Mouse (Mus musculus): Measurements from ENCODE around the gene Msrb3.
"Not testable (repeated sequence)": the region's sequence is repeated elsewhere in the genome, so short reads cannot be mapped to it uniquely, and the experiment has no call there.

Msrb3 gene

DNA sequence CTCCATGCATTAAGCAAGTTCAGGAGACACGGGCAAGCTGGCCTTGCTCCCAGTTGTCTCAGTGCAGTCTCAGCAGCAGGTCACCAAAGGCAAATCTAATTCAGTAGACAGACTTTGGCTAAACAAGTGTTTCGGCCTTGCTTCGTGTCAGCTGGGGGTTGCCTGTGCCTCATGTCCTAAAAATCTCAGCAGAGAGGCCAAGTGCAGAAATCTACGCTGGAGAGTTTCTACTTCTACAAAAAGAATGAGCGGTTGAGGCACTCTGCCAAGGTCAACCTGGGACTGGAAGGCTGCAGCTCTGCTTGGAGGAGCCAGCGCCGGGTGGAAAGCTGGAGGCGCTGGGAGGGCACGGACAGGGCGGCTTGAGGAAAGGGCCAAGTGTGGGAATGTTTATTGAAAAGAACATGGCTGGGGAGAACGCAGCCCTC, 147.6 kb downstream of the Msrb3 start:
- DNase-seq (ENCODE audit: low read depth, low spot score): no peak

DNA sequence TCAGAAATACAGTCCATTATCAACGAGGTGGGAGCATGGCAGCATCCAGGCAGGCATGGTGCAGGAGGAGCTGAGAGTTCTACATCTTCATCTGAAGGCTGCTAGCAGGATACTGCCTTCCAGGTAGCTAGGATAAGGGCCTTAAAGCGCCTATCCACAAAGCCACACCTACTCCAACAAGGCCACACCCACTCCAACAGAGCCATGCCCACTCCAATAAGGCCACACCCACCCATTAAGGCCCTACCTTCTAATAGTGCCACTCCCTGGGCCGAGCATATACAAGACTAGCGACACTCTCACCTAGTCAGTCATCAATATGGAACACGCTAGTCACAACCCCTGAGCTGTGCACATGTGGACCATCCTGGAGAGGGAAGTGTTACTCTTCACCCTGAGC, 149.3 kb downstream of the Msrb3 start:
- not testable (repeated sequence) for DNase-seq (ENCODE audit: low read depth, low spot score)

DNA sequence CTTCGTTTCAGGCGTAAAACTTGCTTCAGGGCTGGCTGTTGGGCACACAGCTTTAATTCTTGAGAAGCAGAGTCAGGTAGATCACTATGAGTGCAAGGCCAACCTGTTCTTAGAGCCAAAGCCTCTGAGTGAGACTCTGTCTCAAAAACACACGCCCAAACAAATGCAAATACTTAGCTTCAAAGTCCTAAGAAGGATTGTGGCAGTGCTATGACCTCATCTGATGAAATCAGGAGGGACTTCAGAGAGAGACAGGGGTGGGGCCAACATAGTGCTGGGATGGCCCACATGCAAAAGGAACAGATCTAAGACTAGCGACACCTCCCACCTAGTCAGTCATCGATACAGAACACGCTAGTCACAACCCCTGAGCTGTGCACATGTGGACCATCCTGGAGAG, 150.7 kb downstream of the Msrb3 start:
- DNase-seq (ENCODE audit: low read depth, low spot score): no peak

DNA sequence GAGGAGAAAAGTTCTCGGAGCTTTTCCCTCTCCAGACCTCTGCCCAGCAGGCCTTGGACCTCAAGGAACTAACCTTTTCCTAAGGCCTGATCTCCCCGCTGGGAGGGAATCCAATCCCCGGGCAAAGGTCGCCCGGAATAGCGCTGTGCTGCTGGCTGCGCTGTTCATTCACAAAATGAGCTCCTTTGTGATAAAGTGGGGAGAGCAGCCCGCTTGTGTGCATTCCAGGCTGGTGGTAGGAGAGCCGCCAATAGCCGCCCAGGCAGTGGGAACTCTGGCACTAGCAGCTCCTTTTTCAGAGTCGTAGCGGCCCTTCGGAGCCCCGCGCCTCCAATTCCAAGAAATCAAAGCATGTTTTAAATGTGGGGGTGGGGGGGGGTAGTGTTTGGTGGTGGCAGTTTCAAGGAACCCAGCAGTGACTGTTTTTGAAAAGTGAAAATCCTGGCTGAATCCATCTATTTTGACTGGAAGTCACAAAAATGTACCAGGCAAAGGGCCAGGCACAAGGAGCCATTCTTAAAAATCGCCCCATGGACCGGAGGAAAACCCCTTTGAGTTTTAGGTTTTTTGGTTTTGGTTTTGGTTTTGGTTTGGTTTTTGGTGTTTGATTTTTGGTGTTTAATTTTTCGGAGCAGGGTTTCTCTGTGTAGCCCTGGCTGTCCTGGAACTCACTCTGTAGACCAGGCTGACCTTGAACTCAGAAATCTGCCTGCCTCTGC, 153.6 kb downstream of the Msrb3 start:
- no peak for DNase-seq (ENCODE audit: low read depth, low spot score)

DNA sequence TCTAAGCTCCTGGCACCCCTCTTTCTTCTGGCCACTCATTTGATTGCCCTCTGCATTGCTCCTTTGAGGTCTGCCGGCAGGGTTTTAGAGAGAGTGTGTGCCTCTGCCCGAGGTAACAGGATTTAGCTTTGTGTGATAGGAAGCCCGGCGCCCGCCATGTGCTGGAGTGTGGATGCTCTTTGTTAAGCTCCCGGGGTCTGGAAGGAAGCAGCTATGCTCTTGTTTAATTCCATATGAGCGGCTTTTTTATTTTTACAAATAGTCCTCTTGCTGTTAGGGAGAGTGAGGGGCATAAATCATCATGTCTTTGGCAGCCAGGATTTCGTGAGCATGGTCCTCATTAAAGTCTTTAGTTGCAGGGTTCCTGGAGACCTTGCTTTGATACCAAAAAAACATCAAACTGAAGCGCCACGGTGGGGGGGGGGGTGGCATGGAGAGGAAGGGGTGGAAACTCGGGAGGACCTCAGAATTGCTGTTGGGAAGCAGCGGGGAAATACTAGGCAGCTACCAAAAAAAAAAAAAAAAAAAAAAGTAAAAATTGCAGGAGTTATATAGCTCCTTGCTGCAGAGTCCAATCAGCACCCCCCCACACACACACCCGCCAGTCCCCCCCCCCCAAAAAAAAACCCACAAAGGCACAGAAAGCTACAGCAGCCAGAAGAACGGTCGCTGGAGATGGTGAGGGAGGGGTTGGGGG, 154.3 kb downstream of the Msrb3 start:
- DNase-seq (ENCODE audit: low read depth, low spot score): no peak

DNA sequence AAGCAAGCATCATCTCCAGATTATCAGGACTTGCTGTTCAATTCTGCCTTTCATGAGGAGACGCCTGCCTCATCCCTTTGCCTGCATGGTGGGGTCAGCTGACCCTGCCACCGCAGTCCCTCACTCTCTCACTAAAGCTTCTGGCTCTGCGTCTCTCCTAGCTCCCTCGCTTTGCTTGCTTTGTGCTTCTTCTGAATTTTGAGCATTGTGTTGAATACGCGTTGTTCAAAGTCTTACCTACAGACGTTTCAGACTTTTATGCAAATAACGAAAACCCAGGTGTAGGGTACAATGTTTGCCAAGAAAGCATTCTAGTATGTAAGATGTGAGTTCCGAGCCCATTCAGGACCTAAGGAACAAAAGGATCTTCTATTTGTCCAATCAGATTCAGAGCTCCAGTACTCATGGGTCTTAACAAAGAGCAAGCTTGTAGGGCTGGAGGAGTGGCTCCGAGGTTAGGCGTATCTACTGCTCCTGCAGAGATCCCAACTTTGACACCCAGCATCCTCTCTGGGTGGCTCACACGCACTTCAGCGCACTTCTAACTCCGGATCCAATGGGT, 162.3 kb downstream of the Msrb3 start:
- DNase-seq (ENCODE audit: low read depth, low spot score): no peak

DNA sequence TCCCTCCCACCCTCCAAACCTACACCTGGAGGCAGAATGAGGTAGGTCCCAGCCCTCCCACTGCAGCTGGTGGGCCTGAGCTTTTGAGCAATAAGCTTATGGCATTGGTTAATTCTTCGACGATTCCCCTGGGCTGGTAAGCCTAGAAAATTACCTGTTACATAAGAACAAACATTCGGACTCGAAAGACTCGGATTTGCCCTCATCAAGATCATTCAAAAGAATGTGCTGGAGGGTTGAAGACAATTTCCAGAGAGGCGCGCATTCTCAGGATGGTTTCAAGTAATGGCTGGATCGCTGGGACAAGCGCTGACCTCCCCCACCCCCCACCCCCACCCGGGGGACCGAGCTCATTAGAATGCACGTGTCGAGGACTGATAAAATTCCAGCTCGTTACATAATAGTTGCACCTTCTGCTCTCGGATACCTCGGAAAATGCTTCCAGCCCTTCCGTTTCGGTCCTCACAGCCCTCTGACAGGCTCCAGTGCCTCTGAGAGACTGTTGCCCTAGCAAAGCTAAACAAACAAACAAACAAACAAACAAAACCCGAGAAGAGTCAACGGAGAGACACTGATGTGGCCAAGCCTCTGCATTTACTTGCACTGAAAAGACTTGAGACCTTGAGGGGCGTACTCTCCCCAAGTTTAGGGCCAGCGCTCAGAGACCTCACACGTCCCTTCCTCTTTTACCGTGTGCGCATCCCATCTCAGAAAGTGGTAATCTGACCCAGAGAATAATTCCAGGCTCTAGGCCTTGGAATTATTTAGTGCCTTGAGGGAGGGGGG, 163.0 kb downstream of the Msrb3 start:
- no peak for DNase-seq (ENCODE audit: low read depth, low spot score)

DNA sequence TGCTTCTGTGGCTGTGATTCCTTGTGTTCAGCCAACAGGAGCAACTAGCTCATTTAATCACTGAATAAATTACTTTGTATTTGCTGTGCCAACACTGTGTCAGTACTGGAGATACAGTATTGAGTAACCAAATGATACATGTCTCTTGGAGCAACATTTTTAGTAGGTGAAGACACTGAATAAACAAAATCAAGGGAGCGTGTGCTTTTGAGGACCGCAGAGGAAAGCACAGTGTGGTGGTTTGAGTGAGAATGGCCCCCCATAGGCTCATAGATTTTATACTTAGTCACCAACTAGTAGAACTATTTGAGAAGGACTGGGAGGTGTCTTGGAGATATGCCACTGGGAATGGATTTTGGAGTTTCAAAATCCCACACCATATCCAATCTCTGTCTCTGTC, 164.5 kb downstream of the Msrb3 start:
- DNase-seq (ENCODE audit: low read depth, low spot score): no peak

Measured in CD4-positive helper T cell, adult 2 months (primary cell).